Mouse (Mus musculus) bone marrow, adult 2 months (tissue): ENCODE results near the gene Zyx.

Source experiments
- CTCF ChIP-seq: fragments of 200-500 bp; IDR thresholded peaks from 2 replicates; pipeline ENCODE4 v1.5.1; 2011; ENCODE audit warnings: low read length, control low read depth; ENCODE audit not compliant: control insufficient read depth, insufficient read depth
- POLR2A ChIP-seq: fragments of 200-500 bp; IDR thresholded peaks from 2 replicates; pipeline ENCODE4 v1.6.1; 2011; ENCODE audit warnings: low read depth, mild to moderate bottlenecking, control low read depth, low read length, borderline replicate concordance; ENCODE audit not compliant: control insufficient read depth

DNA sequence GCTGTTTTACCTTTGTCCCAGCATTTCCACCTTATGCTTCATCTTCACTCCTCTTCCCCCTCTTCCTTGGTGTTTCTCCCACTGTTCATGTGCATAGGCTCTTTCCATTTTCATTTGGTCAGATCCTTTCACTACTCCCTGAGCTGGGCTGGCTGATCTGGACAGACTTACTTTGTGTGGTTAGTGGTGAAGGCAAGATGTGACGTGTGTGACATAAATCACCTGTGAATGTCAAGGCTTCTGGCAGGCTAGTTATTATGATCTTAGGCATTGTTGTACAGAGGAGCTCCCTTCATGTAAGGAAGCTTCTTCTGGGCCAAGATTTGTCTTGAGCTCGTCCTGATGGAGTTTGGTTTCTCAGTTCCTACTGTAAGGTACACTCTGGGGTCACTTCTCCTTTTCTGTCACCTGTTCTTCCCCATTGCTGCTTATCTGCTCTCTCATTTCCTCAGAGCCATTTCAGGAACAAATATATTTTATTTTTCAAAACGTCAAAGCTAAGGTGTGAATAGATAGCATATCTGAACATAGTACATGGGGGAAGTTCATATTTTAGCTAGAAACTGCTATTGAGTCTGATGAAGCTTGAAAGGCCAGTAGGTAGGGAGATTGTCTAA, 47.7 kb downstream of the Zyx start:
- TF ChIP-seq CTCF (no peak), POLR2A (no peak)
